Mouse (Mus musculus): ENCODE measurements around the gene Chn2. TPM values are rescaled to one million over a fixed set of nuclear protein-coding genes. Genes with fewer than 3 reads are reported as not detected.

Chn2 gene
- total and polyA plus RNA-seq, 3 experiments: not detected

GRCm38 (mm10) chr6:54227061-54227460 lies 187.7 kb downstream of the Chn2 start:
- in situ Hi-C loops (cut with MboI; ENCODE audit: low pct_ligation_motif_present, low pct_unique_long_range_greater_than_20kb, low sequenced_read_pairs): loop anchor here (10.0 kb wide), 3 partner anchors 192 to 452 kb away; partner anchors contain the start of gene Chn2
- dilution Hi-C loops (cut with MboI; ENCODE audit: extremely low pct_ligation_motif_present, extremely low pct_unique_long_range_greater_than_20kb, low sequenced_read_pairs): no loop called here
- no peak for DNase-seq (ENCODE audit: extremely low read depth)
- TF ChIP-seq PAX5 (IDR thresholded peaks at IDR 0.05; ENCODE audit: low read length) (no peak), UBTF (IDR thresholded peaks at IDR 0.05; ENCODE audit: low read depth, low read length) (no peak), JUND (conservative IDR thresholded peaks at IDR 0.05; ENCODE audit: low read depth, low read length) (no peak), RCOR1 (conservative IDR thresholded peaks at IDR 0.05; ENCODE audit: low read depth, low read length) (no peak), ZC3H11A (IDR thresholded peaks at IDR 0.05; ENCODE audit: low read depth, low read length) (no peak), TBP (conservative IDR thresholded peaks at IDR 0.05; ENCODE audit: low read depth, low read length) (no peak), POLR2AphosphoS2 (IDR thresholded peaks at IDR 0.05; ENCODE audit: low read depth, low read length) (no peak), MAFK (IDR thresholded peaks at IDR 0.05; ENCODE audit: insufficient replicate concordance, low read length) (no peak), ZNF384 (IDR thresholded peaks at IDR 0.05; ENCODE audit: low read depth, low read length) (no peak), KAT2A (IDR thresholded peaks at IDR 0.05; ENCODE audit: insufficient replicate concordance, low read length) (no peak), MYC (IDR thresholded peaks at IDR 0.05; ENCODE audit: low read depth, low read length) (no peak), MEF2A (IDR thresholded peaks at IDR 0.05; ENCODE audit: borderline replicate concordance, low read depth, low read length) (no peak), GABPA (IDR thresholded peaks at IDR 0.05; ENCODE audit: insufficient replicate concordance, low read depth, low read length) (no peak)
- H3K9me3 ChIP-seq (replicated peaks; ENCODE audit: low read length): no peaks in the 10 kb centered on the region
- H3K27ac ChIP-seq (ENCODE audit: insufficient read depth, low read depth): no peak overlapping the region
- H3K79me2 ChIP-seq (replicated peaks; ENCODE audit: control insufficient read depth, extremely low read depth, insufficient read depth, poor library complexity, severe bottlenecking): no peaks in the 10 kb centered on the region
- no peaks in the 10 kb centered on the region for H3K36me3 ChIP-seq (replicated peaks in 1 of 2; ENCODE audit: control insufficient read depth in 1 of 2, insufficient read depth in 1 of 2, low read length in 1 of 2)
- peaks cover 0 to 2% of the 10 kb centered on the region in 2 experiments; a peak in 1 of 4 replicates for H3K4me1 ChIP-seq (ENCODE audit: control insufficient read depth in 1 of 2, insufficient read depth in 2 of 2)
- no peaks in the 10 kb centered on the region for H3K27me3 ChIP-seq (replicated peaks)
- H3K4me3 ChIP-seq (replicated peaks in 1 of 3; ENCODE audit: low read depth in 2 of 3, low read length in 2 of 3, poor library complexity in 1 of 3): no peak overlapping the region
- H3K4me2 ChIP-seq (ENCODE audit: insufficient read depth, low read depth, poor library complexity, severe bottlenecking): no peak overlapping the region
- no peak overlapping the region for H3K9ac ChIP-seq (ENCODE audit: insufficient read depth, low read depth)

- TF ChIP-seq ELF1 (IDR thresholded peaks at IDR 0.05; ENCODE audit: low read depth, low read length): no peak
- Histone ChIP-seq H3K27me3 (replicated peaks) (no peaks in the 10 kb centered on the region), H3K9me3 (replicated peaks; ENCODE audit: low read length) (no peaks in the 10 kb centered on the region), H3K27ac (ENCODE audit: insufficient read depth, low read depth) (no peak overlapping the region), H3K4me2 (ENCODE audit: insufficient read depth, low read depth, poor library complexity, severe bottlenecking) (no peak overlapping the region), H3K4me3 (replicated peaks in 1 of 3; ENCODE audit: low read depth in 2 of 3, low read length in 2 of 3, poor library complexity in 1 of 3) (no peak overlapping the region), H3K4me1 (ENCODE audit: control insufficient read depth in 1 of 2, insufficient read depth in 2 of 2) (peaks cover 0 to 2% of the 10 kb centered on the region in 2 experiments; a peak in 1 of 4 replicates), H3K36me3 (replicated peaks in 1 of 2; ENCODE audit: control insufficient read depth in 1 of 2, insufficient read depth in 1 of 2, low read length in 1 of 2) (no peaks in the 10 kb centered on the region), H3K79me2 (replicated peaks; ENCODE audit: control insufficient read depth, extremely low read depth, insufficient read depth, poor library complexity, severe bottlenecking) (no peaks in the 10 kb centered on the region), H3K9ac (ENCODE audit: insufficient read depth, low read depth) (no peak overlapping the region)
- in situ Hi-C loops (cut with MboI; ENCODE audit: low pct_ligation_motif_present, low pct_unique_long_range_greater_than_20kb, low sequenced_read_pairs) (loop anchor here (10.0 kb wide), 3 partner anchors 194 to 454 kb away; partner anchors contain the start of gene Chn2), dilution Hi-C loops (cut with MboI; ENCODE audit: extremely low pct_ligation_motif_present, extremely low pct_unique_long_range_greater_than_20kb, low sequenced_read_pairs) (no loop called here)
- no peak for DNase-seq (ENCODE audit: extremely low read depth)
These were observed 189.1 kb downstream of the Chn2 start for GRCm38 (mm10) chr6:54228421-54228820.
